Mouse (Mus musculus): ENCODE measurements around the gene Tnni3k.

The Tnni3k gene

DNA sequence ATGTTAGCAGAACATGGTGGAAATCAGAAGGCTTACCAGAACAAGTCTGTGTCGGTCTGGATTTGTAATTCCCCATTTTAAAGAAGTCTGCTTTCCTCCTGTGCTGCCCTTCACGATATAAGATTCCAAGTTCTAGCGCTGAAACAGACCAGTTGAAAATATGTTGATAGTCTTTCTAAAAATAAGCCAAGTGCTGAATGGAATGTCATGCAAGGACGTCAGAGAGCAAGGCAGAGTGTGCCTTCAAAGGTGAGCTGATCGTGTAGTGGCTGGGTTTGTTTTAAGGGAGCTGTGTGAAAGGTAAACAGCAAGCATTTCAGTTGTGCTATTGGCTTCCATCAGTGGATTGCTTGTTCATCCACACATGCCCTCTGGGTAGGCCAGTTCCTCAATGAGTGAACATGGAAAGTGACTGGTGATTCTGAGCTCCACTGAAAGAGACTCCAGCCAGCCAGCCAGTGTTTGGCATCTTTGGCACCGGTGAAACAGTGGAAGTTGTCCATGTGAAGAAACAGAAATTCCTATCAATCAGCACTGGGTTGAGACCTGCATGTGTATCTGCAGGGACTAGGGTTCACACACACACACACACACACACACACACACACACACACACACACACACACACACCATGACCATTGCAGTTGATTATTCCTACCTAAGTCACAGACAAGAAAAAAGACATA is at the start of gene Tnni3k:
TSS of gene Tnni3k (minus strand) at position 177 of the 686 bp plus-strand sequence.
- DNase-seq, result no peak

DNA sequence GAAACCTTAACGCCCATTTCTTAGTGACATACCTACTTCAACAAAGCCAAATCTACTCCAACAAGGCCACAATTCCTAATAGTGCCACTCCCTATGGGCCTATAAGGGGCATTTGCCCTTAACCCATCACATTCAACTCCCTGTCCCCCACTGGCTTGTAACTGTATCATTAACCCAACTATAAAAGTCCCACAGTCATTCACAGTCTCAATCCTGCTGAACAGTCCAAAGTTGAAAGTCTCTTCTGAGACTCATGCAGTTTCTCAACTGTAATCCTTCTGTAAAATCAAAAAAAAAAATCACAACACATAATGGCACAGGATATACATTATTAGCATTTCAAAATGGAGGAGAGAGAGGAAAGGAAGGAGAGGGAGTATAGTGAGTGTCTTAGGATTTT is 44.1 kb upstream of the Tnni3k start:
- DNase-seq, result no peak

DNA sequence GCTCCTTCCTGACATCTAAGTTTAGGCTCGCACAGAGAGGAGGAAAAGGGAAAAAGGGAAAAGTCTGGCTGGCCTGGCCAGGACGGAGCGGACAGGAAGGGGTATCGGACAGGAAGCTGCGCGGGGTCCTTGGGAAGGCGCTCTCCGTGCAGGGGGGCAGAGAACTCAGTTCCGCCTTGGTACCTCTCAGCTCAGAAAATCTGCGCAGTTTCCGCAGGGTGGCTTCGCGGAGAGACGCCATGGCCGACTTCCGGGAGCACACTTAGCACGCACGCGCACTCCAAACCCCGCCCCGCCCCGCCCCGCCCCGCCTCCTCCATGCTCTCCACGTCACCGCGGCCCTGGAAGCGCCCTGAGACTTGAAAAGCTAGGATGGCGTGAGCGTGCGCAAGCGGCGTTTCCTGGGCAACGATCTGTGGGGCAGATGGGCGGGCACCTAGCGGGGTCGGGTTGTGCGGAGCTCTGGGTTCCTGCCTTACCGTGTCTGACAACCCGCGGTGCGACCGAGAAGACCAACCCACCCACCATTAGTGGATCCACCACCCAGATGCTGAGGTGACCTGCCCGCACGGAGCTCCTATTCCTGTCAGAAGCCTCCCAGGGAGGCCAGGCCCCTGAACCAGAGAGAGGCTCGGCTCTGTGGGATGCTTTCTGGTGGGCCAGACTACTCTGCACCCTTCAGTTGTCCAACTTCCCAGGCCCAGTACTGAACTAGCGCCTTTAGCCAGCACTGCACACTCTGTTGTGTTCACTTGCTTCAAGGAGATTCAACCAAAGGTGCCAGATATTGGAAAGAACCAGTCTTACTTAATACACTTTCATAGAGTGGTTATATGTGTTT is 38.1 kb upstream of the Tnni3k start, which contains the start of the genes Fpgt and Lrriq3:
TSS of gene Fpgt (minus strand) at position 288 of the 841 bp plus-strand sequence.
TSS of gene Lrriq3 (plus strand) at position 319 of the 841 bp plus-strand sequence.
- peak; percentile 93 for DNase-seq

- no peak for DNase-seq
These were observed 36.9 kb upstream of the Tnni3k start for GRCm38 (mm10) chr3:155092081-155092480.

- no peak for DNase-seq
These were observed 22.7 kb upstream of the Tnni3k start for GRCm38 (mm10) chr3:155077908-155078307.

GRCm38 (mm10) chr3:155059449-155059822 is 4.2 kb upstream of the Tnni3k start:
- DNase-seq, result no peak

DNA sequence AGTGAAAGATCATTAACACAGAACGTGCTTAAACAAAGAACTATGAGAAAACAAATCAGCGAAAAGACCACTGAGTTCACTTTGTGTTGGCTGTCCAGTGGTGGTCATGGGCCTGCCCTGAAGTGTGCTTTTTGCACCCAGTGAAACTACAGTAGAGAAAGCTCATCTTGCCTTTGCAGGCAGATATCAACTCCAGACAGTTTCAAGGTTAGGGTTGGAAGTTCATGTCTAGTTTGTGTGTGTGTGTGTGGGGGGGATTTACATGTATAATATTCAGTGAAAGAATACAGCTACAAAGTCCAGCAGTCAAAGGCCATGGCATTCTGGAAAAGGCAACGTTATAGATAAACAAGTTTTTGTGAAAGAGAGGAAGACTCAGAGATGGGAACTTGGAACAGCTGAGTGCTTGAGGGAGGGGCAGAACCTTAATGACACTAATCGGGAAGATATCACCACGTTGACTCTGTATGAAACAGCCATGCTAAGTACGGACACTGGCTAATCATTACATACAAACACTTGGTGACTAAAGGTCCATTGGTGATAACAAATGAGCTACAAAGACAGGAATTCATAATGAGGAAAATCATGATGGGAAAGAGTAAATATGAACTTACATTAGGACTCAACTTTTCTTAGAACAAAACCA is 3.7 kb upstream of the Tnni3k start:
- no peak for DNase-seq

DNA sequence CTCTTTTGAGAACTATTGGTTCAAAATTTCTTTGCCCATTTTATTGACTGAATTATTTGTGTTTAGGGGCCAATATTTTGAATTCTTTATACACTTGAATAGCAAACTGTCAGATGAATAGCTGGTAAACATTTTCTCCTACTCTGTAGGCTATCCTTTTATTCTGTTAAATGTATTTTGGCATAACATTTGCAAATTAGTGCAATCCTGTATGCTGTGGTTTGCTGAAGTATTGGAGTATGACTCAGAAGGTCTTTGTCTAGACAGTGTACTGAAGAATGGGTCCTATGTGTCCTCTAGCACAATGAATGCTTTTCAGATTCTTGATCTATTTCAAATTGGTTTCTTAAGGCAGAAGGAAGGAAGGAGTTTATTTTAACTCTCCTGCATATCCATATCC is 2.4 kb upstream of the Tnni3k start:
- DNase-seq, result no peak

- DNase-seq, result no peak
These were observed 1.4 kb upstream of the Tnni3k start for GRCm38 (mm10) chr3:155056606-155057005.

- no peak for DNase-seq
These were observed 2.0 kb downstream of the Tnni3k start for GRCm38 (mm10) chr3:155053189-155053588.

- no peak for DNase-seq
These were observed 3.2 kb downstream of the Tnni3k start for GRCm38 (mm10) chr3:155052021-155052420.

DNA sequence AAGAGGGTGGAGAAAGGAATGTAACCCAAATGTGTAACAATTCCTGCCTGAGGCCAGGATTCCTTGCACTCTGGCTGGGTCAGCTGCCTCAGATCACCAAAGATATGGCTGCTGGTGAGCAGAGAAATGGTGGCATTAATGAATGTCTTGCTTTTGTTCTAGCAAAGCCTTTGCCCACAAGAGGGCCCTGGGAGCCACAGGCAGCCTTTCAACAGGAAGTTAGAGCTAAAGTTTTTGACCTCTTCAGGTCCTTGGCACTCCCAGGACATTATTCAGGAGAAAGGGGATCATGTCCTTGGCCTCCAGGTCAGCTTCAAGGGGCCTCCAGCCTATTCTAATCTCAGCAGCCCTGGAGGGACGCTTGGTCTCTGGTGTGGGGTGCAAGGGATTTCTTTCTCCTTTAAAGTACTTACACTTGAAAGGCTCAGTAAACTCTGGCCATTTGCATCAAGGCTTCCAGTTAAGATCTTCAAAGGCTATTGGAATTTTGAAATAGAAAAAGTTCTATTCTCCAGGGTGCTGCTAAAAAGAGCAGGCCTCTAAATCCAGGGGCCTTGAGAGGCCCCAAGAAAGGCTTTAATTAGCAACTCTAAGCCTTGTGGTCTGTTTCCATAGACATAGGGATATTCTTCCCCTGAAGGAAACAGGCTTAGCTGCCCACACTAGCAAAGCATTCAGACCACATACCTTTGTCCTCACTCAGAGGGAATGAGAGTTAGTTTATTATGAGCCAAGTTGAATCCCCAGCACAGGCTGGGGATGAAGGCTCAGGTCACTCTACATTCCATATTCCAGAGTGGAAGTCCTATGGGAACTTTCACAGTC is 16.0 kb downstream of the Tnni3k start:
- no peak for DNase-seq

DNA sequence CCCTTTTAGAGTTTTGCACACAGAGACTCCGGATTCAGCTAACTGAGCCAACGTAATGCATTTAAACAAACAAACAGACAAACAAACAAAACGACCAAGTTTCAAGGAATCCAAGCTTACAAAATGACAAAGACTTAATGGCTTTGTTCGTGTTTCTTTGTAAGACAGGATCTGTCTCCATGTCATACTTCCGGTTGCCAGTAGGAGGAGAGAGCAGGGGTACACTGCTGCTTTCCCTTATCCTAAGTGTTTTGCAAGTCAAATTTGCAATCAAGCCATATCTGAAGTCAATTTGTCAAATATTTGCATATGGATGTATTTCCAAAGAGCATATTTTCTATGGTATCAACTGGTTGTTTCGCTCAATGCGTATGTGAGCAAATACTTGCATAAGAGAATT is 20.9 kb downstream of the Tnni3k start:
- no peak for DNase-seq

- no peak for DNase-seq
These were observed 25.0 kb downstream of the Tnni3k start for GRCm38 (mm10) chr3:155030200-155030599.

DNA sequence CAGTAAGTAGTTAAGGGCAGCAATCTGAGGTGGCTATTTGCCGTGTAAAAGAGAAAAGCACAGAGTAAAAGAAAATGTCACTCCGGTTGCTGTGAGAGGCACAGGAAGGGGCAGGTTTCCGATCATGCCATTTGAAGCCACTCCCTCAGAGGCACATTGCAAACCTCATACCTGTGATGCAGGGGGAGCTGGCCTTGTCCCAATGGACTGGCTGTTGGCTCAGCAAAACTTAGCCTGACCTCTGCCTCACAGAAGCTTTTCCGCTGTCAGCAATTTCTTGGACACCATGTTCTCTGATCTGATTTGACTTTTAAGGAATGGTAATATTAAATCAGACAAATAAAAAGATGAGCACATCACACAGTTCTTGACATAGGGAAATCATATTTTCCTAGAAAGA is 52.4 kb downstream of the Tnni3k start:
- peak; percentile 1 for DNase-seq

DNA sequence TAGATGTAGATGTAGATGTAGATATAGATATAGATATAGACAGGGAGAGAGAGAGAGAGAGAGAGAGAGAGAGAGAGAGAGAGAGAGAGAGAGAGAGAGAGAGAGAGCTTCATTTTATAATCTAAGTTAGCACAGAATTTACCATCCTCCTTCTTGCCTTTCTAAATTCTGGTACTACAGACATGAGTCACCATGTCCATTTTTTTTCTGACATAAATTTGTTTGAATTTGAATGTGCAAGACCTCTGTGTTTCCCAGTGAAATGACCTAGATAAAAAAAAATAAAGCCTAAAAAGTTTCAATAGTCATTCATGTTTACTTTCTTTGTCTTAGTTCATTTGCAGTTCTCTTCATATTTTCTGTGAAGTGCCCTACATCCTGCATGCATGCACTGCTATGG is 54.2 kb downstream of the Tnni3k start:
- no peak for DNase-seq

- DNase-seq, result no peak
These were observed 62.5 kb downstream of the Tnni3k start for GRCm38 (mm10) chr3:154992678-154993077.

- peak; percentile 5 for DNase-seq
These were observed 76.1 kb downstream of the Tnni3k start for GRCm38 (mm10) chr3:154979101-154979500.

- no peak for DNase-seq
These were observed 83.6 kb downstream of the Tnni3k start for GRCm38 (mm10) chr3:154971626-154972025.

DNA sequence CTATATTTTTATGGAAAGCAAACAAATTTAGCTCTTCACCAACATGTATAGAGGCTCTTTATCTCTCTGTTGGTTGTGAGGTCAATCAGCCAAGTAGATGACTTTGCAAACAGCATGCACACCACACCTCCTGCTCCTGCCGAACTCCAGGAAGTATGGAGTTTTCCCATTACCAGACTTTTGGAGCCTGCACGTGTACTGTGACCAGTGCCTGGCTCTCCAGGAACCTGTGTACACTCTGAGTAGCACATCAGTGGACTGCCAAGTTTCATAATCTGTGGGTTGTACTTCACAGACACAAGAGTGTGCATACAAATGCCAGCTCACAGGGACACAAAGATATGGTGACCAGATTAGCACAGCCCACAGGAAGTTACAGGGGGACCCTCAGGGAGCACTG is 84.2 kb downstream of the Tnni3k start:
- no peak for DNase-seq

DNA sequence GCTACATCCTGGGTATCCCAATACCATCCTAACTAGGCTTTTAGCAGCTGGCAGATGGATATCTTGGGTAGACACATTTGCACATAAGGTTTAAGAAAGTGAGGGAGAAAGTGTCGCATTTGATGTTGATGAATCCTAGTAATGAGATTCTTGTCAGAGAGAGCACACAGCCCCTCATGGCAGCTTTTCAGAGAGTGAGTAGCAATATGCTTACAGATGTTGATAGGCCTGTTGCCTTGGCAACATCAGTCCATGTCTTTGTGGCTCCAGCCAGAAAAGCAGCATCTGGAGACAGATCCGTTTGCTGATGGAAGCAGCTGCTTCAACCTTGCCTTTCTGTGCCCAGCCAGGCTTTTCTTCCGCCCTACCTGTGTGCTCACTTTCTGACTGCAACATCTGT is 93.9 kb downstream of the Tnni3k start:
- DNase-seq, result no peak

GRCm38 (mm10) chr3:154953088-154953487 is 102.1 kb downstream of the Tnni3k start:
- no peak for DNase-seq

DNA sequence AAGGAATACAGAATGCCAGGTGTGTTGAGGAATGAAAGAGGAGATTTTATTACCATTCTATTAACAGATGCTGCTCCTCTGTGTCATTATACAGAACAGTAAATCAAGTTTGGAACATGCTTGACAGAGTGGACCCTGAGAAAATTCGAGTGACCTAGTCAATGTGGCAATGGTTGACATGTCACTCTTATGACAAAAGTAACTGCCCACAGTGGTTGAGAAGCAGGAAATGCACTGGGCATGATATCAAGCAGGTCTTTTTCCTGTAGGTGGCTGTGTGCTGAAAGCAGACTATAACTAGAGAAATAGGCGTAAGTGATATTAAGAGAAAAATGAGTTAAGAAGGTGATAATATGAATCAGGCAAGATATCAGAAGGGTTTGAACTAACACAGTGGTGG is 105.7 kb downstream of the Tnni3k start:
- no peak for DNase-seq

Data from kidney, postnatal 14 days (tissue).